ENCODE assay signal across 26 mouse cellular contexts in the genomic region with DNA sequence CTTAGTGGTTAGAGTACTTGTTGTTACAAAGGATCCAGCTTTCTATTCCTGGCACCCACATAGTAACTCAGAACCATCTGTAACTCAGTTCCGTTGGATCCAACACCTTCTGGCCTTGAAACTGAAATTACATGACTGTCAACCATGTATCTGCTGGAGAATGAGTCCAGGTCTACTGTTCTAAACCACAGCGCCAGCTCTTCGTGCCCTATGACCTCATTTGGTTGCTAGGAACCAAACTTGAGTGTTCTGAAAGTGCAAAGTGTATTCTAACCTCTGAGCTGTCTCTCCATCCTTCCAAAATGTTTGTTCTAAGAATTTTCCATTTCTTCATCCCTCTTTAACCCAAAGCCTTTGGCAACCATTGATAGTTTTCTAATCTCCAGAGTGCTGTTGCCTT.
"Had no signal": no experiment of that assay in that cellular context is flagged by ENCODE, and none has a peak within 500 bp of the region (broad histone marks: within the 10 kb centered on the region; RNA-seq: fewer than 3 reads in every experiment).

No protein-coding gene starts in this region.

- H3K27ac ChIP-seq: gastrocnemius, adult 2 months; heart, adult 2 months; hindbrain, embryonic 10.5 days; hindbrain, embryonic 12.5 days; hindbrain, embryonic 14.5 days; intestine, embryonic 15.5 days; kidney, embryonic 15.5 days; left cerebral cortex, adult 2 months; limb, embryonic 10.5 days; limb, embryonic 12.5 days; liver, embryonic 13.5 days; liver, embryonic 15.5 days had no signal

- H3K9me3 ChIP-seq: heart, embryonic 12.5 days; hindbrain, embryonic 10.5 days; hindbrain, embryonic 12.5 days; intestine, embryonic 15.5 days; kidney, embryonic 15.5 days; limb, embryonic 10.5 days; limb, embryonic 12.5 days; liver, embryonic 13.5 days; liver, embryonic 15.5 days had no signal

- H3K4me3 ChIP-seq: gastrocnemius, adult 2 months; heart, adult 2 months; heart, embryonic 12.5 days; hindbrain, embryonic 10.5 days; hindbrain, embryonic 12.5 days; intestine, embryonic 15.5 days; kidney, embryonic 15.5 days; left cerebral cortex, adult 2 months; limb, embryonic 10.5 days; limb, embryonic 12.5 days; liver, embryonic 13.5 days; liver, embryonic 15.5 days had no signal

- DNase-seq: gastrocnemius, adult 2 months; gastrocnemius, postnatal 10 days; gastrocnemius, postnatal 25 days; heart, adult 2 months; heart, postnatal 10 days; heart, postnatal 4 days; kidney, adult 18-20 months; kidney, adult 8-10 months; kidney, postnatal 10 days; kidney, postnatal 25 days; kidney, postnatal 4 days; liver, embryonic 13.5 days had no signal

- H3K9ac ChIP-seq: heart, embryonic 12.5 days; hindbrain, embryonic 12.5 days; hindbrain, embryonic 14.5 days; intestine, embryonic 15.5 days; kidney, embryonic 15.5 days; limb, embryonic 12.5 days; liver, embryonic 13.5 days; liver, embryonic 15.5 days had no signal

- ATAC-seq: hindbrain, embryonic 16.5 days; inflammation-experienced regulatory T-cells, adult 6 months; intestine, embryonic 15.5 days; intestine, postnatal 0 days had no signal

- H3K4me2 ChIP-seq: heart, embryonic 12.5 days; hindbrain, embryonic 12.5 days; hindbrain, embryonic 14.5 days; intestine, embryonic 15.5 days; kidney, embryonic 15.5 days; limb, embryonic 12.5 days; liver, embryonic 11.5 days; liver, embryonic 13.5 days; liver, embryonic 15.5 days had no signal

- H3K4me1 ChIP-seq: heart, embryonic 12.5 days; hindbrain, embryonic 10.5 days; hindbrain, embryonic 12.5 days; intestine, embryonic 15.5 days; kidney, embryonic 15.5 days; limb, embryonic 10.5 days; limb, embryonic 12.5 days had no signal

- H3K27me3 ChIP-seq: heart, embryonic 12.5 days; hindbrain, embryonic 12.5 days; intestine, embryonic 15.5 days; kidney, embryonic 15.5 days; limb, embryonic 12.5 days; liver, embryonic 13.5 days; liver, embryonic 15.5 days had no signal
